Mouse (Mus musculus): Measurements from ENCODE around the gene Hid1. TPM values are rescaled to one million over a fixed set of nuclear protein-coding genes. Genes with fewer than 3 reads are reported as not detected.

Gene Hid1
- polyA plus RNA-seq, 1 experiment from 2014 or later, result 16.1 TPM

DNA sequence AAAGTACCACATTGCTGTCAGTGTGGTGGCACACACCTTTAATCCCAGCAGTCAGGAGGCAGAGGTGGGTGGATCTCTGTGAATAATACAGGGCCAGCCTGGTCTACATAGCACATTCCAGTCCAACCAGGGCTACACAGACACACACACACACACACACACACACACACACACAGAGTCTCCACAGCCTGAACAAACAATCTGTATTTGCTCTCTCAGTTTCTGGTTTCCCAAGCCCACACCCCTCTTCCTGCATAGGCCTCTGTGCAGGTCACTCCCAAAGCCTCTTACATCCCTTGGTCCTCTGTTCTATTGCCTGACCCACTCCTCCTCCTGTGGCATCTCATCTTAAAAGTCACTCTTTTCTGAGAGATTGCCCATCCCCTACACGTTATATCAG, 4.5 kb upstream of the Hid1 start:
- Histone ChIP-seq H3K27me3 (ENCODE audit: control insufficient read depth, insufficient read depth, low read length) (peaks cover 19% of the 10 kb centered on the region), H3K4me3 (ENCODE audit: low read depth, low read length) (no peak overlapping the region), H3K4me1 (ENCODE audit: control insufficient read depth, insufficient read depth, low read length) (peaks cover 10% of the 10 kb centered on the region), H3K9me3 (ENCODE audit: control insufficient read depth, low read length) (no peaks in the 10 kb centered on the region), H3K4me2 (ENCODE audit: low read depth) (no peak overlapping the region), H3K27ac (ENCODE audit: low read depth, low read length) (no peak overlapping the region), H3K36me3 (ENCODE audit: control insufficient read depth, insufficient read depth, low read length) (no peaks in the 10 kb centered on the region), H3K9ac (ENCODE audit: low read length) (no peak overlapping the region)
- DNase-seq (ENCODE audit: low spot score), result no peak
- no peak for ATAC-seq (ENCODE audit: insufficient read depth, low FRiP score, low TSS enrichment)
- WGBS, result 74% methylated on average over 1 of the region's 1 CpGs

DNA sequence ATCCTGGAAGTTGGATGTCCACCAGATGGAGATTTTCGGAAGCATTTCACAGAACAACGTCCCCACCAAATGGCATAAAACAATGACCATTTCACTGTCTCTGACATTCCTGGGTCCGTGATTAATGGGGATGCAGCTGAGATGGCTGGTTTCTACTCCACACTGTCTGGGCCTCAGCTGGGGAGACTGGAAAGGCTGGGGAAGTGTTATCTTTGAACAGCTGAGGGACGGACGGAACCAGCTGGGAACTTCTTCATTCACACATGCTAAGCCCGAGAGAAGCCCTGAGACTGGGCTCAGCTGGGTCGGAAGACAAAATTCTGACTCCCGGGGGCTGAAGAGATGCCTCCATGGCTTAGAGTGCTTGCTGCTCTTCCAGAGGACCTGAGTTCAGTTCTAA, 3.8 kb upstream of the Hid1 start:
- no peak overlapping the region for H3K4me2 ChIP-seq (ENCODE audit: low read depth)
- no peak overlapping the region for H3K4me3 ChIP-seq (ENCODE audit: low read depth, low read length)
- H3K9me3 ChIP-seq (ENCODE audit: control insufficient read depth, low read length), result no peaks in the 10 kb centered on the region
- peaks cover 26% of the 10 kb centered on the region for H3K27me3 ChIP-seq (ENCODE audit: control insufficient read depth, insufficient read depth, low read length)
- no peaks in the 10 kb centered on the region for H3K36me3 ChIP-seq (ENCODE audit: control insufficient read depth, insufficient read depth, low read length)
- DNase-seq (ENCODE audit: low spot score), result no peak
- ATAC-seq (ENCODE audit: insufficient read depth, low FRiP score, low TSS enrichment), result no peak
- peaks cover 13% of the 10 kb centered on the region for H3K4me1 ChIP-seq (ENCODE audit: control insufficient read depth, insufficient read depth, low read length)
- 65% methylated on average over 8 of the region's 8 CpGs for WGBS
- no peak overlapping the region for H3K27ac ChIP-seq (ENCODE audit: low read depth, low read length)
- no peak overlapping the region for H3K9ac ChIP-seq (ENCODE audit: low read length)

DNA sequence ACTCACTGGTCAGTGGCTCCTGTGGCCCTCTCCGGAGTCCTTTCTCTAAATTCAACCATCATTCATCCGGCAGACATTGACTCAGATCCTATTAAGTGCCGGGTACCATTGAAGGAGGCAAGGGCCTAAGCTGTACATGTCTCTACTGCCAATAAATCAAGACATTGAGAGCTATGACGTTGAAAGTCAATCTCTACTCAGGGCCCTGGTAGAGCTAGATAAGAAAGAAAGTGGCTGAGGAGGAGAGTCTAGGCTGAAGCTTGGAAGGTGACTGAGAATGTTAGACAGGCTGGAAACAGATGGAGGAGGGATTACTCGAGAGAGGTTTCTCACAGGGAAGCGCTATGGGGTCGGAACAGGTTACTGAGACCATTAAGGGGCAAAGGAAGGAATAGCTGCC, 2.8 kb upstream of the Hid1 start:
- ATAC-seq (ENCODE audit: insufficient read depth, low FRiP score, low TSS enrichment) (no peak), DNase-seq (ENCODE audit: low spot score) (no peak)
- Histone ChIP-seq H3K27ac (ENCODE audit: low read depth, low read length) (no peak overlapping the region), H3K4me3 (ENCODE audit: low read depth, low read length) (no peak overlapping the region), H3K4me2 (ENCODE audit: low read depth) (no peak overlapping the region), H3K4me1 (ENCODE audit: control insufficient read depth, insufficient read depth, low read length) (peaks cover 13% of the 10 kb centered on the region), H3K27me3 (ENCODE audit: control insufficient read depth, insufficient read depth, low read length) (peaks cover 30% of the 10 kb centered on the region), H3K9me3 (ENCODE audit: control insufficient read depth, low read length) (no peaks in the 10 kb centered on the region), H3K36me3 (ENCODE audit: control insufficient read depth, insufficient read depth, low read length) (no peaks in the 10 kb centered on the region), H3K9ac (ENCODE audit: low read length) (no peak overlapping the region)
- WGBS, result 55% methylated on average over 7 of the region's 7 CpGs

GRCm38 (mm10) chr11:115366706-115367394, 706 bp downstream of the Hid1 start:
- Histone ChIP-seq H3K4me3 (ENCODE audit: low read depth, low read length) (peak overlapping the region; percentile 55), H3K27me3 (ENCODE audit: control insufficient read depth, insufficient read depth, low read length) (peaks cover 19% of the 10 kb centered on the region), H3K27ac (ENCODE audit: low read depth, low read length) (0 out of 2 replicates have a peak overlapping the region, but pooled peaks have one; percentile 42), H3K4me2 (ENCODE audit: low read depth) (peak overlapping the region; percentile 88), H3K9me3 (ENCODE audit: control insufficient read depth, low read length) (no peaks in the 10 kb centered on the region), H3K9ac (ENCODE audit: low read length) (peak overlapping the region; percentile 65), H3K4me1 (ENCODE audit: control insufficient read depth, insufficient read depth, low read length) (peaks cover 7% of the 10 kb centered on the region; the same call in 1 of the 2 replicates), H3K36me3 (ENCODE audit: control insufficient read depth, insufficient read depth, low read length) (no peaks in the 10 kb centered on the region)
- DNase-seq (ENCODE audit: low spot score) (peak; percentile 35), ATAC-seq (ENCODE audit: insufficient read depth, low FRiP score, low TSS enrichment) (peak; percentile 48)
- WGBS, result 1% methylated on average over 25 of the region's 28 CpGs

DNA sequence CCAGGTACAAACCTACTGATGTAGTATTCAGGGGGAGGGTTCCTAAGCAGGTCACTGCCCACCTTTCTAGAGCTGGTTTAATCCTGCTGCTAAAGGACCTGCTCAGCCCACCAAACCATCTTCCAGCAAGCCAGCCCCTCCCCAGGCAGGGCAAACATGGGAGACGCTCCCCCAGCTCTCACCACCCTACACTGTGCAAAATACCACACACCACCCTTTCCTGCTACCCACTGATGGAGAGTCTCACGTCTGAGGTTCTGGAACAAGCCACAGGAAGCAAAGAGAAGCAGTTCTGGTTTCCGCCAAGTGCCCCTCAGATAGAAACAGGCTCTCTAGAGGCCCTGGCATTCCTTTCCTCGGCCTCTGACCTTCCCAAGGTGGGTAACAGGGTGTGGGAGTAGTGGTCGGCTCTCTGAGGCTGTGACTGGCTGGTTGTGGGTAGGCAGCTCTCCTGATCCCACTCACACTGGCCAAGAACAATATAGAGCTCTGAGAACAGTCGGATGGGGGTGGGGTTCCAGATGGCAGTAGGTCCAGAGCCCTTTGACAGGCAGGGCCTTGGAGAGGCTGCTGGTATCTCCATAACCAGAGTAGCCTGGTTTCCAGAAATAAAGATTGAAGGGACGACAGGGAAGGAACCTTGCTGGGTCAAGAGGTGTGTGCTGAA, 1.4 kb downstream of the Hid1 start:
- Histone ChIP-seq H3K27ac (ENCODE audit: low read depth, low read length) (no peak overlapping the region), H3K27me3 (ENCODE audit: control insufficient read depth, insufficient read depth, low read length) (peaks cover 19% of the 10 kb centered on the region), H3K9me3 (ENCODE audit: control insufficient read depth, low read length) (no peaks in the 10 kb centered on the region), H3K9ac (ENCODE audit: low read length) (no peak overlapping the region; the same call in 1 of the 2 replicates), H3K4me1 (ENCODE audit: control insufficient read depth, insufficient read depth, low read length) (peaks cover 7% of the 10 kb centered on the region; the same call in 1 of the 2 replicates), H3K36me3 (ENCODE audit: control insufficient read depth, insufficient read depth, low read length) (no peaks in the 10 kb centered on the region), H3K4me3 (ENCODE audit: low read depth, low read length) (peak overlapping the region; percentile 55; the same call in 1 of the 2 replicates), H3K4me2 (ENCODE audit: low read depth) (peak overlapping the region; percentile 88)
- 53% methylated on average over 7 of the region's 7 CpGs for WGBS
- 0 out of 2 replicates have a peak, but pooled peaks have one; percentile 12 for ATAC-seq (ENCODE audit: insufficient read depth, low FRiP score, low TSS enrichment)
- DNase-seq (ENCODE audit: low spot score), result no peak

- Histone ChIP-seq H3K9me3 (ENCODE audit: control insufficient read depth, low read length) (no peaks in the 10 kb centered on the region), H3K9ac (ENCODE audit: low read length) (no peak overlapping the region), H3K36me3 (ENCODE audit: control insufficient read depth, insufficient read depth, low read length) (no peaks in the 10 kb centered on the region), H3K4me3 (ENCODE audit: low read depth, low read length) (no peak overlapping the region), H3K27ac (ENCODE audit: low read depth, low read length) (no peak overlapping the region), H3K27me3 (ENCODE audit: control insufficient read depth, insufficient read depth, low read length) (peaks cover 19% of the 10 kb centered on the region), H3K4me1 (ENCODE audit: control insufficient read depth, insufficient read depth, low read length) (peaks cover 7% of the 10 kb centered on the region), H3K4me2 (ENCODE audit: low read depth) (no peak overlapping the region)
- no peak for ATAC-seq (ENCODE audit: insufficient read depth, low FRiP score, low TSS enrichment)
- whole genome bisulfite sequencing, result 89% methylated on average over 3 of the region's 3 CpGs
- no peak for DNase-seq (ENCODE audit: low spot score)
Measured at GRCm38 (mm10) chr11:115364136-115364535, 3.4 kb downstream of the Hid1 start.

DNA sequence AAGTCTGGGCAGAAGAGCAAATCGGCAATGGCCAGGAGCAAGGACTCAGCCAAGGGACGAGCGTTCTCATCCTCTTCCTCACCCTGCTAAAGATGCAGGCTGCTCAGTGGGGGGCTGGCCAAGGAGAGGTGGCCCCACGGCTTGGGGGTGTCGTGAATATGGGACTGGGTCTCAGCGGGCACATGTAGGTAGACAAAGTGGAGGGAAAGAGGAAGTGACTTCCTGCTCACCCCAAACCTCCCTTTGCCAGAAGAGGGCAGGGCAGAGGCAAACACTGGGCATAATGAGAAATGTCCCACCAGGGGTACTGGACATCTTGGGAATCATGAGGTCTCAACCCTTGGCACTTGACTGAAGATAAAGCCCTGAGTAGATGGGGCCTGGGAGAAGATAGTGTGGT, 7.8 kb downstream of the Hid1 start:
- Histone ChIP-seq H3K9me3 (ENCODE audit: control insufficient read depth, low read length) (no peaks in the 10 kb centered on the region), H3K9ac (ENCODE audit: low read length) (no peak overlapping the region), H3K27ac (ENCODE audit: low read depth, low read length) (peak overlapping the region; percentile 2; the same call in 1 of the 2 replicates), H3K27me3 (ENCODE audit: control insufficient read depth, insufficient read depth, low read length) (0 out of 2 replicates have a peak, but pooled peaks cover 5% of the 10 kb centered on the region), H3K4me3 (ENCODE audit: low read depth, low read length) (no peak overlapping the region), H3K36me3 (ENCODE audit: control insufficient read depth, insufficient read depth, low read length) (no peaks in the 10 kb centered on the region), H3K4me2 (ENCODE audit: low read depth) (no peak overlapping the region), H3K4me1 (ENCODE audit: control insufficient read depth, insufficient read depth, low read length) (no peaks in the 10 kb centered on the region; the same call in 1 of the 2 replicates)
- WGBS, result 69% methylated on average over 6 of the region's 6 CpGs
- DNase-seq (ENCODE audit: low spot score) (no peak), ATAC-seq (ENCODE audit: insufficient read depth, low FRiP score, low TSS enrichment) (no peak)

GRCm38 (mm10) chr11:115359293-115359692, 8.3 kb downstream of the Hid1 start:
- Histone ChIP-seq H3K9ac (ENCODE audit: low read length) (no peak overlapping the region; the same call in 1 of the 2 replicates), H3K36me3 (ENCODE audit: control insufficient read depth, insufficient read depth, low read length) (no peaks in the 10 kb centered on the region), H3K9me3 (ENCODE audit: control insufficient read depth, low read length) (no peaks in the 10 kb centered on the region), H3K4me3 (ENCODE audit: low read depth, low read length) (no peak overlapping the region), H3K27me3 (ENCODE audit: control insufficient read depth, insufficient read depth, low read length) (0 out of 2 replicates have a peak, but pooled peaks cover 5% of the 10 kb centered on the region), H3K4me1 (ENCODE audit: control insufficient read depth, insufficient read depth, low read length) (no peaks in the 10 kb centered on the region; the same call in 1 of the 2 replicates), H3K27ac (ENCODE audit: low read depth, low read length) (peak overlapping the region; percentile 2; the same call in 1 of the 2 replicates), H3K4me2 (ENCODE audit: low read depth) (no peak overlapping the region)
- 38% methylated on average over 3 of the region's 3 CpGs for WGBS
- DNase-seq (ENCODE audit: low spot score), result no peak
- ATAC-seq (ENCODE audit: insufficient read depth, low FRiP score, low TSS enrichment), result no peak

Data from neural tube, embryonic 11.5 days (tissue).